Mouse (Mus musculus): ENCODE measurements at regions not wholly inside any gene's neighbourhood (a gene's known extent, or its start where the extent isn't known, plus 50 kb on each side); places are given as distances from the start of the nearest gene placed in this dataset.

DNA sequence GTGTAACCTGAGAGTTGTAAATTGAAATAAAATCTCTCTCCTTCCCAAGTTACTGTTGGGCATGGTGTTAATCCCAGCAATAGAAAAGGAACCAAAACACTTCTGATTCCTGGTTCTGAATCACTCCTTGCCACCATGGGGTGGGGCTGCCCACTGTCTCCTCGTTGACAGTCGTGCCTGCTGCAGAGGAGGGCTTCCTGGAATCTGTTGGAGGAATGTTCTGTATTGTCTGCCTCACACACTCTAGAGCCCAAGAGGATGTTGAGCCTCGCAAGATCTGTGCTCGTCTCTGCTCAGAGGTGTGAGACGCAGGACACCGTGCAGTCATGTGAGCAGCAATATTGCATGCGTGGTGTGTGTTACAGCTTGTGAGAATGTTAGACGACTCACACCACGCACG is 246.4 kb upstream of the Kcnab2 start:
- H3K36me3 ChIP-seq (ENCODE audit: control insufficient read depth, insufficient read depth, low read length), result no peaks in the 10 kb centered on the region
- H3K4me1 ChIP-seq (replicated peaks; ENCODE audit: control insufficient read depth, insufficient read depth, low read length), result no peaks in the 10 kb centered on the region
- no peak overlapping the region for H3K9ac ChIP-seq (ENCODE audit: low read depth, low read length)
- DNase-seq (ENCODE audit: low spot score) (no peak), ATAC-seq (replicated peaks; ENCODE audit: low FRiP score) (no peak)
- no peak overlapping the region for H3K4me3 ChIP-seq (ENCODE audit: low read depth, low read length)
- H3K27me3 ChIP-seq (replicated peaks; ENCODE audit: control insufficient read depth, insufficient read depth, low read length), result no peaks in the 10 kb centered on the region
- H3K27ac ChIP-seq (ENCODE audit: low read depth, low read length), result no peak overlapping the region
- no peak overlapping the region for H3K4me2 ChIP-seq
- H3K9me3 ChIP-seq (ENCODE audit: control insufficient read depth, low read length), result no peaks in the 10 kb centered on the region; the same call in 1 of the 2 replicates
- whole genome bisulfite sequencing, result 75% methylated on average over 10 of the region's 10 CpGs

DNA sequence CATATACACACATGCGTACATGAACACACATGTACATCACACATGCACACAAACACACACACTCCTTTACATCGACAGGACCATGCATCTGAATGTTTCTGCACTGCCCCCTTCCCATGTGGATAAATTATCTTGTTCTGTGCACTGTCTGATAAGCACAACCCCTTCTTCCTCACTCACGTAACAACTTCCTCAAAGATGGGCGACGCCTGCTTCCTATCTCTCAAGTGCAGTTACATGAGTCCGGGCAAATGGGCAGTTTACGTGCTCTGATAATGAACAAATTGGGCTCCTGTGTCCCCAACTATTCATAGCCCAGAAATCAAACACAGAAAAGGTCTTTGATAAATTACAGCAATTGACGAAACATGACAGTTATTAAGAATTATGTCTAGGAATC is 242.9 kb upstream of the Kcnab2 start:
- Histone ChIP-seq H3K27me3 (replicated peaks; ENCODE audit: control insufficient read depth, insufficient read depth, low read length) (no peaks in the 10 kb centered on the region), H3K4me3 (ENCODE audit: low read depth, low read length) (no peak overlapping the region), H3K4me2 (no peak overlapping the region), H3K27ac (ENCODE audit: low read depth, low read length) (no peak overlapping the region), H3K9me3 (ENCODE audit: control insufficient read depth, low read length) (no peaks in the 10 kb centered on the region), H3K36me3 (ENCODE audit: control insufficient read depth, insufficient read depth, low read length) (no peaks in the 10 kb centered on the region), H3K9ac (ENCODE audit: low read depth, low read length) (no peak overlapping the region), H3K4me1 (replicated peaks; ENCODE audit: control insufficient read depth, insufficient read depth, low read length) (no peaks in the 10 kb centered on the region)
- DNase-seq (ENCODE audit: low spot score) (no peak), ATAC-seq (replicated peaks; ENCODE audit: low FRiP score) (no peak)
- WGBS, result 52% methylated on average over 8 of the region's 8 CpGs

- WGBS, result 84% methylated on average over 15 of the region's 15 CpGs
- Histone ChIP-seq H3K4me3 (ENCODE audit: low read depth, low read length) (no peak overlapping the region), H3K9me3 (ENCODE audit: control insufficient read depth, low read length) (no peaks in the 10 kb centered on the region), H3K27ac (ENCODE audit: low read depth, low read length) (no peak overlapping the region), H3K9ac (ENCODE audit: low read depth, low read length) (no peak overlapping the region), H3K4me1 (replicated peaks; ENCODE audit: control insufficient read depth, insufficient read depth, low read length) (no peaks in the 10 kb centered on the region), H3K27me3 (replicated peaks; ENCODE audit: control insufficient read depth, insufficient read depth, low read length) (no peaks in the 10 kb centered on the region), H3K4me2 (no peak overlapping the region), H3K36me3 (ENCODE audit: control insufficient read depth, insufficient read depth, low read length) (no peaks in the 10 kb centered on the region)
- DNase-seq (ENCODE audit: low spot score) (no peak), ATAC-seq (replicated peaks; ENCODE audit: low FRiP score) (no peak)
Measured at GRCm38 (mm10) chr4:152719416-152720127, 241.9 kb upstream of the Kcnab2 start.

DNA sequence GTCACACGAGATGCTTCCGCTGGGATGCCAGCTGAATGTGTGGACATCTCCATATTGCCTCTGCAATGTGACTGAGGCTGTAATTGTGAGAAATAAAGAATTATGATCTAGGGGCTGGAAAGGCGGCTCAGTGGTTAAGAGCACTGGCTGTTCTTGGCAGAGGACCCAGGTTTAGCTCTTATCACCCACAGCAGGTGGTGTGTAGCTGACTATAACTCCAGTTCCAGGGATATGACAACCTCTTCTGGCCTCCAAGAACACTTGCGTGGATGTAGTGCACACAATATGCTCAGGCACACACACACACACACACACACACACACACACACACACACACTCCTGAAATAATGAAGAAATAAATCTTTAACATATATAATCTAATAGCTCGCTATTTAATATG is 232.7 kb upstream of the Kcnab2 start:
- no peak overlapping the region for H3K4me3 ChIP-seq (ENCODE audit: low read depth, low read length)
- no peak overlapping the region for H3K27ac ChIP-seq (ENCODE audit: low read depth, low read length)
- H3K36me3 ChIP-seq (ENCODE audit: control insufficient read depth, insufficient read depth, low read length), result no peaks in the 10 kb centered on the region
- ATAC-seq (replicated peaks; ENCODE audit: low FRiP score), result no peak
- H3K4me2 ChIP-seq, result no peak overlapping the region
- H3K4me1 ChIP-seq (replicated peaks; ENCODE audit: control insufficient read depth, insufficient read depth, low read length), result no peaks in the 10 kb centered on the region
- no peaks in the 10 kb centered on the region for H3K27me3 ChIP-seq (replicated peaks; ENCODE audit: control insufficient read depth, insufficient read depth, low read length)
- DNase-seq (ENCODE audit: low spot score), result no peak
- no peaks in the 10 kb centered on the region for H3K9me3 ChIP-seq (ENCODE audit: control insufficient read depth, low read length)
- 87% methylated on average over 5 of the region's 5 CpGs for WGBS
- no peak overlapping the region for H3K9ac ChIP-seq (ENCODE audit: low read depth, low read length)

- Histone ChIP-seq H3K4me1 (replicated peaks; ENCODE audit: control insufficient read depth, insufficient read depth, low read length) (no peaks in the 10 kb centered on the region), H3K9ac (ENCODE audit: low read depth, low read length) (no peak overlapping the region), H3K9me3 (ENCODE audit: control insufficient read depth, low read length) (no peaks in the 10 kb centered on the region), H3K27me3 (replicated peaks; ENCODE audit: control insufficient read depth, insufficient read depth, low read length) (no peaks in the 10 kb centered on the region), H3K36me3 (ENCODE audit: control insufficient read depth, insufficient read depth, low read length) (no peaks in the 10 kb centered on the region), H3K27ac (ENCODE audit: low read depth, low read length) (no peak overlapping the region), H3K4me3 (ENCODE audit: low read depth, low read length) (no peak overlapping the region), H3K4me2 (no peak overlapping the region)
- DNase-seq (ENCODE audit: low spot score) (no peak), ATAC-seq (replicated peaks; ENCODE audit: low FRiP score) (no peak)
- 68% methylated on average over 7 of the region's 7 CpGs for WGBS
Measured at GRCm38 (mm10) chr4:152700217-152700616, 222.5 kb upstream of the Kcnab2 start.

GRCm38 (mm10) chr4:152697247-152697960 is 219.7 kb upstream of the Kcnab2 start:
- Histone ChIP-seq H3K27ac (ENCODE audit: low read depth, low read length) (no peak overlapping the region), H3K9ac (ENCODE audit: low read depth, low read length) (no peak overlapping the region), H3K4me3 (ENCODE audit: low read depth, low read length) (no peak overlapping the region), H3K4me2 (no peak overlapping the region), H3K27me3 (replicated peaks; ENCODE audit: control insufficient read depth, insufficient read depth, low read length) (no peaks in the 10 kb centered on the region), H3K4me1 (replicated peaks; ENCODE audit: control insufficient read depth, insufficient read depth, low read length) (no peaks in the 10 kb centered on the region), H3K9me3 (ENCODE audit: control insufficient read depth, low read length) (no peaks in the 10 kb centered on the region), H3K36me3 (ENCODE audit: control insufficient read depth, insufficient read depth, low read length) (no peaks in the 10 kb centered on the region)
- DNase-seq (ENCODE audit: low spot score) (no peak), ATAC-seq (replicated peaks; ENCODE audit: low FRiP score) (no peak)
- WGBS, result 53% methylated on average over 22 of the region's 22 CpGs

GRCm38 (mm10) chr4:152691735-152692134 is 214.1 kb upstream of the Kcnab2 start:
- ATAC-seq (replicated peaks; ENCODE audit: low FRiP score), result no peak
- Histone ChIP-seq H3K4me2 (no peak overlapping the region), H3K36me3 (ENCODE audit: control insufficient read depth, insufficient read depth, low read length) (no peaks in the 10 kb centered on the region), H3K4me3 (ENCODE audit: low read depth, low read length) (no peak overlapping the region), H3K27ac (ENCODE audit: low read depth, low read length) (no peak overlapping the region), H3K27me3 (replicated peaks; ENCODE audit: control insufficient read depth, insufficient read depth, low read length) (no peaks in the 10 kb centered on the region), H3K9me3 (ENCODE audit: control insufficient read depth, low read length) (peaks cover 3% of the 10 kb centered on the region; the same call in 1 of the 2 replicates), H3K9ac (ENCODE audit: low read depth, low read length) (no peak overlapping the region), H3K4me1 (replicated peaks; ENCODE audit: control insufficient read depth, insufficient read depth, low read length) (no peaks in the 10 kb centered on the region)
- 49% methylated on average over 12 of the region's 12 CpGs for WGBS
- no peak for DNase-seq (ENCODE audit: low spot score)

- H3K36me3 ChIP-seq (ENCODE audit: control insufficient read depth, insufficient read depth, low read length), result no peaks in the 10 kb centered on the region
- no peaks in the 10 kb centered on the region for H3K27me3 ChIP-seq (replicated peaks; ENCODE audit: control insufficient read depth, insufficient read depth, low read length)
- H3K9me3 ChIP-seq (ENCODE audit: control insufficient read depth, low read length), result peaks cover 3% of the 10 kb centered on the region; the same call in 1 of the 2 replicates
- H3K4me1 ChIP-seq (replicated peaks; ENCODE audit: control insufficient read depth, insufficient read depth, low read length), result no peaks in the 10 kb centered on the region
- H3K4me3 ChIP-seq (ENCODE audit: low read depth, low read length), result no peak overlapping the region
- ATAC-seq (replicated peaks; ENCODE audit: low FRiP score), result no peak
- H3K9ac ChIP-seq (ENCODE audit: low read depth, low read length), result no peak overlapping the region
- H3K27ac ChIP-seq (ENCODE audit: low read depth, low read length), result no peak overlapping the region
- 76% methylated on average over 13 of the region's 13 CpGs for WGBS
- DNase-seq (ENCODE audit: low spot score), result no peak
- H3K4me2 ChIP-seq, result no peak overlapping the region
Measured at GRCm38 (mm10) chr4:152691302-152691701, 213.6 kb upstream of the Kcnab2 start.

- Histone ChIP-seq H3K27me3 (replicated peaks; ENCODE audit: control insufficient read depth, insufficient read depth, low read length) (no peaks in the 10 kb centered on the region), H3K9ac (ENCODE audit: low read depth, low read length) (no peak overlapping the region), H3K4me2 (no peak overlapping the region), H3K4me1 (replicated peaks; ENCODE audit: control insufficient read depth, insufficient read depth, low read length) (no peaks in the 10 kb centered on the region), H3K9me3 (ENCODE audit: control insufficient read depth, low read length) (peaks cover 3% of the 10 kb centered on the region; the same call in 1 of the 2 replicates), H3K36me3 (ENCODE audit: control insufficient read depth, insufficient read depth, low read length) (no peaks in the 10 kb centered on the region), H3K27ac (ENCODE audit: low read depth, low read length) (no peak overlapping the region), H3K4me3 (ENCODE audit: low read depth, low read length) (no peak overlapping the region)
- 78% methylated on average over 4 of the region's 4 CpGs for WGBS
- ATAC-seq (replicated peaks; ENCODE audit: low FRiP score), result no peak
- DNase-seq (ENCODE audit: low spot score), result no peak
Measured at GRCm38 (mm10) chr4:152690766-152691165, 213.1 kb upstream of the Kcnab2 start.
